Mouse (Mus musculus): ENCODE results near the gene Gcc1. TPM values are rescaled to one million over a fixed set of nuclear protein-coding genes. Genes with fewer than 3 reads are reported as not detected.

Gene Gcc1
- total RNA-seq, 1 experiment: 7.9 TPM

DNA sequence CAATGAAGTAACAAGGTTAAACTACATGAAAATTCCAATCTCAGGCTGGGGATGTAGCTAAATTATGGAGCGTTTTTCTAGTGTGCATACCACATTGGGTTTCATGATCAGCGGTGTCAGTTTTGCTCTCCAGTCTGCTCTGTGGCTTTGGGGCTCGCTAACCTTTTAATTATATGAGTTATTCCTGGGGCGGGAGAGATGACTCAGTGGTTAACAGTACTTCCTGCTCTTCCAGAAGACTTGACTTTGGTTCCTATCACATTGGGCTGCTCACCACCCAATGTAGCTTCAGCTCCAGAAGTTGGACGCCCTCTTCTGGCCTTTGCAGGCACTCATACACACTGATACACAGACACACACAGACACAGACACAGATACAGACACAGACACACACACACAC lies 42.4 kb upstream of the Gcc1 start:
- no peaks in the 10 kb centered on the region for H3K4me1 ChIP-seq (ENCODE audit: control insufficient read depth in 2 of 2, insufficient read depth in 2 of 2, low read length in 2 of 2, poor library complexity in 1 of 2)
- no peak for TF ChIP-seq CHD2 (IDR thresholded peaks at IDR 0.05; ENCODE audit: low read depth, low read length)
- no peak for TF ChIP-seq MAFK (IDR thresholded peaks at IDR 0.05; ENCODE audit: insufficient read depth, low read depth, low read length)
- TF ChIP-seq ZC3H11A (IDR thresholded peaks at IDR 0.05; ENCODE audit: borderline replicate concordance, low read depth, low read length): no peak
- no peak for TF ChIP-seq ZNF384 (IDR thresholded peaks at IDR 0.05; ENCODE audit: low read depth, low read length)
- TF ChIP-seq HCFC1 (IDR thresholded peaks at IDR 0.05; ENCODE audit: borderline replicate concordance, insufficient read depth, low read length): no peak
- no peak for DNase-seq (ENCODE audit: low read depth, low spot score)
- H3K9ac ChIP-seq (ENCODE audit: insufficient read depth, low read depth, low read length, poor library complexity, severe bottlenecking): no peak overlapping the region
- in situ Hi-C loops (cut with MboI; ENCODE audit: low sequenced_read_pairs in 2 of 2, unreplicated experiment in 2 of 2): no loop called here
- no peaks in the 10 kb centered on the region for H3K9me3 ChIP-seq (ENCODE audit: control insufficient read depth, insufficient read depth, low read depth, low read length)
- no peak overlapping the region for H3K4me3 ChIP-seq (ENCODE audit: insufficient read depth in 1 of 2, low read depth in 1 of 2, low read length in 2 of 2, poor library complexity in 1 of 2, severe bottlenecking in 1 of 2)
- H3K36me3 ChIP-seq (ENCODE audit: control insufficient read depth, insufficient read depth, low read length, poor library complexity, severe bottlenecking): no peaks in the 10 kb centered on the region
- H3K27ac ChIP-seq (ENCODE audit: insufficient read depth, low read depth, low read length, poor library complexity, severe bottlenecking): no peak overlapping the region

DNA sequence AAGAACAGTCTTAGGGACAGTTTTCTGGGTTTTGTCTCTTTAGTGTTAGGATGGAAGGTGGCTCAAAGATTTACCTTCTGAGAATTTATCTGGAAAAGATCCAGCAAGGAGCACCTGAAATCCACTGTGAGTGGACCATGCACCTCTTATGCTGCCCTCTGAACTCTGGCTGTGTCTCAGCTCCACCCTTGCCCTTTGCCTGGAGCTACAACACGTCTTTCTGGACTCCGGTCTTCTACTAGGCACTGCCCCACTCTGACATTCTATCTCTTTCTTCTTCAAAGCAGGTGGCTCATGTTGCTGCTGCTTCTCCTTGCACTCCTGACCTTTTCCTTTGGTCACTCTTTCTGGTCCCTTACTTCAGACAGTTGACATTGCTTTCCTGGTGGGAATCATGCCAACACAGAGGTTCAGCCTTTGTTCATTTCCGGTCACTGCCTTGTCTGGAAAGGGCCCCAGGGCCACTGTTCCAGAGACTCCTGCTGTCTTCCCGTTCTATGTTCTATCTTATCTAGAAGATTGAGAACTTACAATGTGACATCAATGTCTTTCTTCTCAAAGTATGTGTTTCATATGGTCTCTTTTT lies 41.9 kb upstream of the Gcc1 start:
- in situ Hi-C loops (cut with MboI; ENCODE audit: low sequenced_read_pairs in 2 of 2, unreplicated experiment in 2 of 2): no loop called here
- TF ChIP-seq MAFK (IDR thresholded peaks at IDR 0.05; ENCODE audit: insufficient read depth, low read depth, low read length) (no peak), ZC3H11A (IDR thresholded peaks at IDR 0.05; ENCODE audit: borderline replicate concordance, low read depth, low read length) (no peak), CHD2 (IDR thresholded peaks at IDR 0.05; ENCODE audit: low read depth, low read length) (no peak), ZNF384 (IDR thresholded peaks at IDR 0.05; ENCODE audit: low read depth, low read length) (no peak), HCFC1 (IDR thresholded peaks at IDR 0.05; ENCODE audit: borderline replicate concordance, insufficient read depth, low read length) (no peak)
- H3K4me3 ChIP-seq (ENCODE audit: insufficient read depth in 1 of 2, low read depth in 1 of 2, low read length in 2 of 2, poor library complexity in 1 of 2, severe bottlenecking in 1 of 2): no peak overlapping the region

DNA sequence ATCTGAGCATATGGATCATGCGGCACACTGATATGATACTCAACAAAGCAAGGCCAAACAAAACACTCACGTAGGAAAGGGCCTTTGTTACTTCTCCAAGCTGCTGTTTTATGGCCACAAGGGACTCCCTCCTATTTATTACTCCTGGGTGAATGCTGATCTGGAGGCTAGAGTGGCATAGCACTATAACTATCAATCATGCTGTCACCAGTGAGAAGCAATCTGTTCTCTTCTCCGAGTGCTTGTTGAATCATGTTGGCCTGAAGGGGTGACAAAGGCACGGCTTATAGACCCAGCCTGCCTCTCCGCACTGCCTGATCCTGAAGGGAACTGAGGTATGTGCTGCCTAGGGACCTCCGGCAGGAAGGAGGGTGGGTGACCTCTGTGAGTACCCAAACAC lies 36.4 kb upstream of the Gcc1 start:
- no peak for TF ChIP-seq HCFC1 (IDR thresholded peaks at IDR 0.05; ENCODE audit: borderline replicate concordance, insufficient read depth, low read length)
- TF ChIP-seq MAFK (IDR thresholded peaks at IDR 0.05; ENCODE audit: insufficient read depth, low read depth, low read length): no peak
- TF ChIP-seq ZNF384 (IDR thresholded peaks at IDR 0.05; ENCODE audit: low read depth, low read length): no peak
- TF ChIP-seq CHD2 (IDR thresholded peaks at IDR 0.05; ENCODE audit: low read depth, low read length): no peak
- TF ChIP-seq ZC3H11A (IDR thresholded peaks at IDR 0.05; ENCODE audit: borderline replicate concordance, low read depth, low read length): no peak
- DNase-seq (ENCODE audit: low read depth, low spot score): no peak
- Histone ChIP-seq H3K27ac (ENCODE audit: insufficient read depth, low read depth, low read length, poor library complexity, severe bottlenecking) (no peak overlapping the region), H3K9me3 (ENCODE audit: control insufficient read depth, insufficient read depth, low read depth, low read length) (no peaks in the 10 kb centered on the region), H3K4me3 (ENCODE audit: insufficient read depth in 1 of 2, low read depth in 1 of 2, low read length in 2 of 2, poor library complexity in 1 of 2, severe bottlenecking in 1 of 2) (no peak overlapping the region), H3K36me3 (ENCODE audit: control insufficient read depth, insufficient read depth, low read length, poor library complexity, severe bottlenecking) (no peaks in the 10 kb centered on the region), H3K9ac (ENCODE audit: insufficient read depth, low read depth, low read length, poor library complexity, severe bottlenecking) (no peak overlapping the region), H3K4me1 (ENCODE audit: control insufficient read depth in 2 of 2, insufficient read depth in 2 of 2, low read length in 2 of 2, poor library complexity in 1 of 2) (no peaks in the 10 kb centered on the region)
- in situ Hi-C loops (cut with MboI; ENCODE audit: low sequenced_read_pairs in 2 of 2, unreplicated experiment in 2 of 2): no loop called here

More for the DNA sequence above, 41.9 kb upstream of the Gcc1 start:
- no peaks in the 10 kb centered on the region for H3K36me3 ChIP-seq (ENCODE audit: control insufficient read depth, insufficient read depth, low read length, poor library complexity, severe bottlenecking)
- DNase-seq (ENCODE audit: low read depth, low spot score): no peak
- H3K9me3 ChIP-seq (ENCODE audit: control insufficient read depth, insufficient read depth, low read depth, low read length): no peaks in the 10 kb centered on the region
- no peak overlapping the region for H3K27ac ChIP-seq (ENCODE audit: insufficient read depth, low read depth, low read length, poor library complexity, severe bottlenecking)
- H3K9ac ChIP-seq (ENCODE audit: insufficient read depth, low read depth, low read length, poor library complexity, severe bottlenecking): no peak overlapping the region
- H3K4me1 ChIP-seq (ENCODE audit: control insufficient read depth in 2 of 2, insufficient read depth in 2 of 2, low read length in 2 of 2, poor library complexity in 1 of 2): no peaks in the 10 kb centered on the region

DNA sequence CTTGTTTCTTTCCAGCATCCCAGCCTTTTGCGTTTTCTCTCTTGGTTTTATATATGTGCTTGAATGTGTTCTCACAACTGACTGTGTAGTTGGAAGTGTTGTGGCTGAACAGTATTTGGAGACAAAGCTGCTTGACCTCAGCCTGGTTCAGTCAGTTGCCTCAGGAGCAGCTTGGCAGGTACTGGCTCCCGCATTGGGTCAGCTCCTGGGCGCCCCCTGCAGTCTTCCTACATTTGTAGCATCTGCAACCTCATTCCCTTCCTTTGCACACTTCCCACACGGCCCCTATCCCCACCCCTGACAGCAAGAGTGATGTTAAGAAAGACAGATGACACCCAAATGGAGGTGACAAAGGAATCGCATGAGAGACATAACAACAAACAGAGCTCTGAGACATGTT lies 32.3 kb upstream of the Gcc1 start:
- DNase-seq (ENCODE audit: low read depth, low spot score): no peak
- Histone ChIP-seq H3K9me3 (ENCODE audit: control insufficient read depth, insufficient read depth, low read depth, low read length) (peaks cover 7% of the 10 kb centered on the region; the same call in 1 of the 2 replicates), H3K36me3 (ENCODE audit: control insufficient read depth, insufficient read depth, low read length, poor library complexity, severe bottlenecking) (no peaks in the 10 kb centered on the region), H3K27ac (ENCODE audit: insufficient read depth, low read depth, low read length, poor library complexity, severe bottlenecking) (no peak overlapping the region), H3K9ac (ENCODE audit: insufficient read depth, low read depth, low read length, poor library complexity, severe bottlenecking) (no peak overlapping the region), H3K4me3 (ENCODE audit: insufficient read depth in 1 of 2, low read depth in 1 of 2, low read length in 2 of 2, poor library complexity in 1 of 2, severe bottlenecking in 1 of 2) (no peak overlapping the region), H3K4me1 (ENCODE audit: control insufficient read depth in 2 of 2, insufficient read depth in 2 of 2, low read length in 2 of 2, poor library complexity in 1 of 2) (no peaks in the 10 kb centered on the region)
- no peak for TF ChIP-seq HCFC1 (IDR thresholded peaks at IDR 0.05; ENCODE audit: borderline replicate concordance, insufficient read depth, low read length)
- TF ChIP-seq MAFK (IDR thresholded peaks at IDR 0.05; ENCODE audit: insufficient read depth, low read depth, low read length): no peak
- no peak for TF ChIP-seq ZC3H11A (IDR thresholded peaks at IDR 0.05; ENCODE audit: borderline replicate concordance, low read depth, low read length)
- no peak for TF ChIP-seq ZNF384 (IDR thresholded peaks at IDR 0.05; ENCODE audit: low read depth, low read length)
- TF ChIP-seq CHD2 (IDR thresholded peaks at IDR 0.05; ENCODE audit: low read depth, low read length): no peak
- in situ Hi-C loops (cut with MboI; ENCODE audit: low sequenced_read_pairs in 2 of 2, unreplicated experiment in 2 of 2): no loop called here

Measured in ES-E14 (cell line).